Mouse (Mus musculus) kidney, adult 18-20 months (tissue): Measurements from ENCODE around the gene Olfr411.

ENCODE experiments used
- DNase-seq: peaks from one replicate; pipeline ENCODE4 v3.0.0; 2021

Gene Olfr411

DNA sequence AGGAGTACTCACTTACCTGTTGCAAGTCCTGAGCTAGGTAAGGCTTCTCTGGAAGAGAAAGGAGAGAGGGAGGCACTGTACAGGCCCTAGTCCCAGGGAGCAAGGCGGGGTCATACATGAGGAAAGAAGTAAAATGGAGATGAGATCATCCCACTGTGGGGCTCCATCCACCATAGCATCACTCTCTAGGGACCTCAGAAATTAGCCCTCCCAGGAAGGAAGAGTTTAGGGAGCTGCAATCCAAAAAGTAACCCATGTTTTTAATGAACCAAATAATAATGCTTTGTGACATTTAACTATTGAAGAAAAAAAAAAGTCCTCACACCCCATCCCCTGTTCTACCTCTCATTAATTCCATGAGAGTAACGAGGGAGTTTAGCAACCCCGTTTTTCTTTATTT, at the start of gene Olfr411:
TSS of gene Olfr411 (minus strand) at position 101 of the 400 bp plus-strand sequence.
- DNase-seq, result no peak

DNA sequence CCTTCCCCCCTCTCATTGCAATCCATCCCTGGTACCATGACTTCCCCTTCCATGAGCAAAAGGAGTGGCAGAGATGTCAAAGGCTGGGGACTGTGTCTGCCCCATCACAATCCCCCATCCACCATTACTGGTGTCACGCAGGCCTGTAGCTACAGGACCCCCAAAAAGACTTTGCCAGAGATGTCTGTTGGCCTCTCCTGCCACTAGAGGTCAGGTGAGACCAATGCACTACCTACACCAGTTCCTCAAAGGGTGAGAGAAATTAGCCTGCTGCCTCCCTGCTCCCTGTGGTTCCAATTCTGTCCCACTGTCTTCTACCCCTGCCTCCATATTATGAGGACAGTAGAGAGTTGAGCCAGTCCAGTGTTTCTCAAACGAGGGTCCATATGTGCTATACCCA, 49.7 kb upstream of the Olfr411 start:
- DNase-seq, result peak; percentile 17

DNA sequence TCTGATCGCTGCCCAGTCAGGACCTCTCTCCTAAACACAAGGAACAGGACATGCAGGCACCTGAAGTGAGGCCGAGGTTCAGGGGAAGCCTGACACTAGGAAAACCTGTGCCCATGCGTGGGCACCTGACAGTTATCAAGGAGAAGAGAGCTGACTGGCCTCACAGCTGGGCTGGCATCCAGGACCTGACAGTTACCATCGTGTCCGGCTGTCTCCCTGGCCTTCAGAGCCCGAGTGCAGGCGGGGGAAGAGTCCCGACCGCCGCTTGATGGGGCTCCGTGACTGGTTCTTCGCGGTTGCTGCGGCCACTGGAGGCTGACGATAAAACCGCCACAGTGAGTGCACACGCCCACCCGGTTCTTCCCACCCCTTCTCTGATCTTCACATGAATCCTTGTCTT, 43.1 kb upstream of the Olfr411 start:
- DNase-seq, result no peak

DNA sequence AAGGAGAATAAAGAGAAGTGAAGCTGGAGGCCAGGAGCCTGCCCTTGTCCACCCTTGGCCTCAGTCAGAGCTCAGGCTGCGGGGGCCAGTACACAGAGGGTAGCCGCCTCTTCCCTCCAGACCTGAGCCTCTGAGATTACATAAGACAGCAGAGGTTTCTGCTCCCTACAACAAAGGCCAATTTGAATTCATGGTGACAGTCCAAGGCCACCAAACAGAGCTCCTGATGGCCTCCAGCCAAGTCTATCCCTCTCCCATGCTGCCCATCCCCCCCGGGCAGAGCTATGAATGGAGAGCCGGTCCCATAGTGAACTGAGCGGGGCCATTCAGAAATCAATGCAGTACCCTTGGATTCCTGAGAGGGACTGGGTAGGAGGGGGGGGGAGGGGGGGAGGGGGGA, 41.0 kb upstream of the Olfr411 start:
- no peak for DNase-seq

DNA sequence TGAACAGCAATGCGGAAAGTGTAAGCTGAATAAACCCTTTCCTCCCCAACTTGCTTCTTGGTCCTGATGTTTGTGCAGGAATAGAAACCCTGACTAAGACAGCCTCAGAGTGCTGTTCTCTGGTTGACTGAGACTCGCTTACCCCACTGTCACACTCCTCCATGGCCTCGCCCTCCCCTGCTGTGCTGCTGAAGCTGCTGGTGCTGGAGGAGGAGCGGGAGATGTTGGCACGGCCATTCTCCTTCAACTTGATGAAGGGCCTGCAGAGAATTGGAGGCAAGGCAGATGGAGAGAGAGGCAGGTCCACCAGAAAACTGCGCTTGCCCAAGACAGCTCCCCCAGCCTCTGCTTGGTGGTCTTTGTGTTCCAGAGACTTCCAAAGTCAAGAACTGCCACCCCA, 40.5 kb upstream of the Olfr411 start:
- DNase-seq, result no peak

DNA sequence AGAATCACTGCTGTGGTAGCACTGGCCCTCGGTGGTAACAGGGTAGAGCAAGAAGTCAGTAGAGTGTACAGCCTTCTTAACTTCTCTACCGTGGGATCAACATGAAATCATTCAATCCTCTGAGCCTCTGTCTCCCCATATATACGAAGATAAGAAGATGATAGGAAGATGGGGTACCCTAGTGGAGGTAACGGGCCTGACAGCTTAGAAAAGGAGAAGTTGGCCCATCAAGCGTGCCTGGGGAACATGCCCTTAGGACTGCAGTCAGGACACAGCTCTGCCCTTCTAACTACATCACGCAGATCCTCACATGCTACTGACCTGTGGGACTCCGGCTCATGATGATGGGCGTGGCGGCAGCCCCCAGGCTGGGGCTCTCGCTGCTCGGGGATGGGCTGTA, 39.4 kb upstream of the Olfr411 start:
- no peak for DNase-seq

DNA sequence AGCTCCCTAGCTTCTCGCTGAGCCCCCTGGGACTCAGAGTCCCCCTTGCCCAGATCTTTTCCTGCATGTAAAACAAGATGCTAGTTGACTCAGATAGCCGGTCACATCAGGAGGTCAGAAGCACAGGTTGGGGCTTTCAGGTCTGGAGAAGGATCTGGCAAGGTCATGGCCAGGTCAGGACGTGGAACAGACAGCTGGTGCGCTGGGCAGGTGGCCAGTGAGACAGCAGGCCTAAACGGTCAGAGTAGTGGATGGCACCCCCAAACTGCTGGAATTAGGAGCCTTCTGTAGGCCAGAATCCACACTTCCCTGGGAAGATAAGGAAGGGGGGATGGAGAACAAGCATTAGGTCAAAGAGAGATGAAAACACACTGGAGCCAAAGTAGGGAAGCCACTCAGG, 34.8 kb upstream of the Olfr411 start:
- no peak for DNase-seq

DNA sequence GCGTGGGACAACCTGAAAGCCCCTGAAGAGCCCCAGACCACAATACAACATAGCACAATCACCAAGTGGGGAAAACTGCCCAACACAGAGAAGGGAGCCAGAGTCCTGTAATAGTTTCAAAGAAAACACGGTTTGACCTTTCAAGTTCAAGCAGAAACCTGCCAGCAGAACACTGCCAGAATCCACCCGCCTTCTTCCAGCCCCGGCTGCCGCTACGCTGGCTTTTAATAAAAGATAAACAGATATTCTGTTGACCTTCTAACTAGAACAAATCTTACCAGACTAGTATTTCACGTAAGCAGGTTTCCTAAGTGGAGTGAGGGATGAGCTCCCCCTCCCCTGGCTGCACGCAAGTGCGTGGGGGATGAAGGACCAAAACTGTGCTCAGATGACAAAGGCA, 33.2 kb upstream of the Olfr411 start:
- DNase-seq, result peak; percentile 40

DNA sequence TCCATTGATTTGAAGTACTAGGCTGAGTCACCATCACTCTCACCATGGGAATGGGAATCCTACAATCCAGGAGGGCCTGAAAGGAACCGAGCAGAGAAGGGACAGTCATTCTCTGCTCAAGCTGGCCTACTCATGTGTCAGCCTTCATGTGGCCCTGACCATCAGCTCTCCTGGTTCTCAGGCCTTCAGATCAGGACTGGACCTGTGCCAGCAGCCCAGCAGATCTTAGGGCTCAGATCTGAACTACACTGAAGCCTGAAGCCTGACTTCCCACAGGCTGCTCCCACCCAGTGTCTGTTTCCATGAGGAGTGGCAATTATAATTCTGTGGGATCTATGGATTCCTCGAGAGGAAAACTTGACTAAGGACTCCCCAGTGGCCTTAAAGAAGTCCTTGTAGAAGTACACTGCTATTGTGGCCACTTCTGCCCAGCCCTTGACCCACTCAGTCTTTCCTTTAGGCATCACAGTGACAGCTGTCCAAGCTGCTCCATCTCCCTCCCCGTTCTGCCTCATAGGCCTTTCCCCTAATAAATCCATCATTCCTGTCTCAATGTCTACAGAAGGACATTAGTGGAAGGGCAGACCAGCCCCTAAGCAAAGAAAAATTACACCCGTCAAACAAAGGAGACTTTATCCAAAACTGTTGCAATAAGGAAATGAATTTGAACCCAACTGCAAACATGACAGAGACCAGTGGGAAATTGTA, 26.9 kb upstream of the Olfr411 start:
- DNase-seq, result no peak

DNA sequence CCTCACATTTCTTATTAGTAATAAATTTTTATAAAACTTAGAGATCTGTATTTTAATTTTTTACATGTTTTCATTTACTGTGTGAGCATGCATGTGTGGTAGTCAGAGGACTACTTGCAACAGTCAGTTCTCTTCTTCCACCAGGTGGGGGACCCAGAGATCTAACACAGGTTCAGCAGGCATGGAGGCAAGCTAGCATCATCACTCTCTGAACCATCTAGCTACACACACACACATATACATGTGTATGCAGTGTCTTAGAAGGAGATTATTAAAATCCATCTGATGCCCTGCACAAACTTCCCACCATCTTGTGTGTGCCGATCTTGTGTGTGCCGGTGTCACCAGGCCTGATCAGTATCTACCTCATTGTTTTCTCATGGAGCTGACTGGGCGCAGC, 24.4 kb upstream of the Olfr411 start:
- peak; percentile 33 for DNase-seq

DNA sequence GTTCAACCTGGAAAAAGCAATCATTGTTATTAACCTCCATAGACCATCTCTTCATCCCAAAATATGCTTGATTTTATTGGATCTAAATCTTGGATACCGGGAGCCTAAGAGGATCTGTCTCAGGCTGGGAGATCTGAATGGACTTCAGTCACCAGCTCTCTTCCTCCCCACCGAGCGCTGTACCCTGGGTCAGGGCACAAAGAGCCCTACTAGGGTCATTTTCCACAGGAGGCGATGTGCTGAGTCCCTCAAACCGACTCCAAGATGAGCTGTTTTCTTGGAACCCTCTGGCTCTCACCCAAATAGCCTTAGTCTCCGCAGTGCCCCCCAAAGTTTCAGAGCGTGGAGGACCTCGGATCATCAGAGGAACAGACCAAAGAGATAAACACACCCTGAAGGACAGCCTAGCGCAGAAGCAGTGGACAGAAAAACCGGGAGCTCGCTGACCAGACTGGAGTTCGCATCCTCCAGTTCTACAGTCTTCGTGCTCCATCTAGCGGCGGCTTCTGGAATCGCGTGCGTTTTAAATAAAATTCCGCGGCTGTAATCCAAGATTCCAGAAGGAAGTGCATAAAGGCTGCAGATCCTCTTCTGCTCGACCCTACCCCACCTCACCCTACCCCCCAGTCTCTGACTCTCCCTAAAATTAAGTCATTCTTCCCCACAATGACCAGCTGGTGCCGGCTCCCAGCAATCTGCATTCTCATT, 19.1 kb upstream of the Olfr411 start:
- DNase-seq, result peak; percentile 78

DNA sequence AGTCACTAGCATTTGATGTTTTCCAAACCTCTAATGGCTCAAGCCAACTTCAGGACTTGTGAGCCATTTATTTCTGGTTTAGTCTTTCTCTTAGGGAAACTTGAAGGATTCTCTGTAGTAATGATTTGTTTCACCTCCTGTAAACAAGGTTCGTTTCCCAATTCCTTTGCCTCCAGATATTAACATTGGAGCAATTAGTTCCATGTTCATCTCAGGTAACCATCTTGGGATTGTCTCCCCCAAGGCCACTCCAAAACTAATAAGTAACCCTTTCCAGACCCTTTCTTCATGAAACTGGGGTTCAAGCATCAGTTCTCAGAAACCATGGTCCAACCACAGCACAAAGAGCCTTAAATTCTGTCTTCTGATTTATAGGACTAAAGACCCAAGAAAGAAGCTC, 9.3 kb upstream of the Olfr411 start, which contains the start of gene Olfr412:
TSS of gene Olfr412 (plus strand) at position 301 of the 400 bp plus-strand sequence.
- DNase-seq, result no peak

DNA sequence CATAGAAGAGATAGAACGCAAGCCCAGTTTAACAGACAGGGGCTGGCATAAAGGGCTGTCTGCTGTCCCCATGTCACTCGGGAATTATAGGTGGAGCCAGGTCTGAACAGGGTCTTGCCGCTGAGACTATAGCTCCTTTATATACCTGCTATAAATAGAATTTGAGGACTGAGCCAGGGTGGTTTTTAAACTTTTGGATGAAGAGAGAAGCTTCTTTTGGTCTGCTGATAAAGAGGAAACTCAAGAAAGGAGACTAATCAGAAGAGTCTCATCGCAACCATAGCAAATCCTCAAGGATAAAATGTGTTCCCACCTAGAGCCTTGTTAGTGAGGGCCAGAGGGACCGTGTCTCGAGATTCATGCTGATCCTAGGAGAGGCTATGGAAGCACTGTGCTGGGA, 14.5 kb downstream of the Olfr411 start, which contains the start of gene Olfr410:
TSS of gene Olfr410 (minus strand) at position 101 of the 400 bp plus-strand sequence.
- no peak for DNase-seq

DNA sequence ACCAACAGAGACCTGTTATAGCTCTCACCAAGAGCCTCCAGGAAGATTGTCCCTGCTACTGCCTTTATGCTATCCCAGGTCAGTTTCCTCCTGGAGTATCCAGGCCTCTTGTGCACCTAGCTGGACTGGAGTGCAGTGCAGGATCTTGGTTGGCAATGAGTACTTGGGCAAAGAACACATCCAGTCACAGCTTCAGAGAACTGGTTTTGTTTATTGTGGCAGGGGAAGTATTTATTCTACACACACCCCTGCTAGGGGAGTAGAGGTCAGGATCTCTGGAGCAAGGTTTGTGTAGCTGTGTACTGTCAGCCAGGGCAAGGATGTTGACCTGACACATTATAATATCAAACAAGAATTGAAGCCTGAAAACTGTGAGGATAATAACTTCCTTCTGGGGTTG, 23.7 kb downstream of the Olfr411 start:
- no peak for DNase-seq

DNA sequence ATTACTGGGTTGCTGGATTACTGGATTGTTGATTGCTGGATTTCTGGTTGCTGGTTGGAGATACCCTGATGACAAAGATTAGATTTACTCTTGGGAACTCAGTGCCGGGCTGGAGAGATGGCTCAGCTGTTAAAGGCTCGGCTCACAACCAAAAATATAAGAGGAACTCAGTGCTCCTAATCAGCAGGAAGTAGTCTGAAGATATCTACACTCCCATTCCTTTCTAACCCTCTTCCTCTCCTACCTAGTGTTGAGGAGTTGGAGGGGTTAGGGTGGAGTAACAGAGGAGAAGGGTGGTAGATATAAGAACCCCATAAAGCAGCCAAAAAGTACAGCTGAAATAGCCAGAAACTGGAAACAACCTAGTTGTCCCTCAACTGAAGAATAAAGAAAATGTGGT, 26.4 kb downstream of the Olfr411 start:
- no peak for DNase-seq
